Mouse (Mus musculus): ENCODE data around the gene Fbxl8.

GRCm38 (mm10) chr8:105304325-105305210 is 40.1 kb downstream of the Fbxl8 start:
- TF ChIP-seq CTCF (IDR thresholded peaks at IDR 0.05; ENCODE audit: borderline replicate concordance, insufficient read depth, low read depth, low read length) (no peak), POLR2A (IDR thresholded peaks at IDR 0.05; ENCODE audit: borderline replicate concordance, insufficient read depth, low read length) (no peak)
